Mouse (Mus musculus) lung, embryonic 16.5 days (tissue): ENCODE data around the gene Pla2g10. TPM values are rescaled to one million over a fixed set of nuclear protein-coding genes. Genes with fewer than 3 reads are reported as not detected.
"Not testable (repeated sequence)": the region's sequence is repeated elsewhere in the genome, so short reads cannot be mapped to it uniquely, and the experiment has no call there.

ENCODE experiments used
- ATAC-seq: fragments of 200-750 bp; cut with Nextera tagmentation; 2 replicates; pipeline ENCODE4 v1.8.0; 2017; ENCODE audit warnings: low read depth, mild to moderate bottlenecking, moderate library complexity
- H3K27ac ChIP-seq: fragments of 300-500 bp; sonication (generic); 2 replicates; pipeline ENCODE4 v1.5.1; 2014; ENCODE audit warnings: mild to moderate bottlenecking, control low read depth, low read length
- H3K27me3 ChIP-seq: fragments of 300-500 bp; sonication (generic); 2 replicates; pipeline ENCODE4 v1.6.1; 2014; ENCODE audit warnings: low read depth, low read length, mixed read lengths; ENCODE audit not compliant: control insufficient read depth, insufficient read depth
- H3K36me3 ChIP-seq: fragments of 300-500 bp; sonication (generic); 2 replicates; pipeline ENCODE4 v1.6.1; 2014; ENCODE audit warnings: low read length; ENCODE audit not compliant: control insufficient read depth, insufficient read depth
- H3K4me1 ChIP-seq: fragments of 300-500 bp; sonication (generic); replicated peaks from 2 replicates; pipeline ENCODE4 v1.6.1; 2014; ENCODE audit warnings: low read length, mixed read lengths; ENCODE audit not compliant: control insufficient read depth, insufficient read depth
- H3K4me2 ChIP-seq: fragments of 300-500 bp; sonication (generic); 2 replicates; pipeline ENCODE4 v1.6.1; 2014; ENCODE audit warnings: low read depth, low read length, control low read depth
- H3K4me3 ChIP-seq: fragments of 300-500 bp; sonication (generic); 2 replicates; pipeline ENCODE4 v1.5.1; 2014; ENCODE audit warnings: mild to moderate bottlenecking, low read length, control low read depth
- H3K9ac ChIP-seq: fragments of 300-500 bp; sonication (generic); 2 replicates; pipeline ENCODE4 v1.6.1; 2014; ENCODE audit warnings: low read length, control low read depth
- H3K9me3 ChIP-seq: fragments of 300-500 bp; sonication (generic); 2 replicates; pipeline ENCODE4 v1.6.1; 2016; ENCODE audit warnings: low read length; ENCODE audit not compliant: control insufficient read depth
- WGBS: fragments of 180-500 bp; shearing (Covaris S2); extraction: QIAGEN DNeasy Blood & Tissue Kit; methylation state at CpG from one replicate; pipeline ENCODE4 v1.1.7; 2014; 5-methylcytosine and 5-hydroxymethylcytosine counted together
- polyA plus RNA-seq: library from polyadenylated mRNA; unstranded; fragments of >200 nt; fragmentation: Nextera tagmentation; extraction: Ambion mirVana; gene quantifications from 2 replicates; pipeline ENCODE4 v1.2.1, GENCODE M21; 2015

Pla2g10 gene
- polyA plus RNA-seq, 1 experiment from 2014 or later, result 4.0 TPM

DNA sequence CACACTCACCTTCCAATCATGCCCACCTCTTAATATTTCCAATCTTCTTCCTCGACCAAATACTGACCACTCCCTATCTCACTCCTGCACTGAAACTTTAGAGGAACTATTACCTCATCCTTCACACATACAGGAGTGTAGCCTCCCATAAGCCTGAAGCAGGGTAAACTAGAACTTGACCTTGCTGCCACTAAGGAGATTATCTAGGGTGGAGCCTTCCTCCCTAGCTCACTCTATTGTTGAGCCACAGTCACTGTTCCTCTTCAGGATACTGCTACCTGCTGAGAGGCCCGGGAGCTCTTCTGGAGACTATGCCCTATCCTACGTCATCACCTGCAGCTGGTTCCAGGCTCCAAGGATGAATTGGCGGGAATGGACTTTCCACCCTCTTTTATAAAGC, 8.3 kb upstream of the Pla2g10 start:
- not testable (repeated sequence) for H3K9ac ChIP-seq, H3K9me3 ChIP-seq, H3K36me3 ChIP-seq, ATAC-seq, H3K27me3 ChIP-seq, H3K27ac ChIP-seq, H3K4me2 ChIP-seq, H3K4me3 ChIP-seq, H3K4me1 ChIP-seq
- WGBS, result 61% methylated on average over 4 of the region's 4 CpGs

- Histone ChIP-seq H3K9me3 (no peaks in the 10 kb centered on the region), H3K4me3 (no peak overlapping the region), H3K36me3 (no peaks in the 10 kb centered on the region), H3K9ac (no peak overlapping the region), H3K4me2 (no peak overlapping the region), H3K4me1 (no peaks in the 10 kb centered on the region), H3K27me3 (no peaks in the 10 kb centered on the region), H3K27ac (no peak overlapping the region)
- no peak for ATAC-seq
- WGBS, result 62% methylated on average over 8 of the region's 8 CpGs
These were observed 5.2 kb upstream of the Pla2g10 start for GRCm38 (mm10) chr16:13735977-13736376.

DNA sequence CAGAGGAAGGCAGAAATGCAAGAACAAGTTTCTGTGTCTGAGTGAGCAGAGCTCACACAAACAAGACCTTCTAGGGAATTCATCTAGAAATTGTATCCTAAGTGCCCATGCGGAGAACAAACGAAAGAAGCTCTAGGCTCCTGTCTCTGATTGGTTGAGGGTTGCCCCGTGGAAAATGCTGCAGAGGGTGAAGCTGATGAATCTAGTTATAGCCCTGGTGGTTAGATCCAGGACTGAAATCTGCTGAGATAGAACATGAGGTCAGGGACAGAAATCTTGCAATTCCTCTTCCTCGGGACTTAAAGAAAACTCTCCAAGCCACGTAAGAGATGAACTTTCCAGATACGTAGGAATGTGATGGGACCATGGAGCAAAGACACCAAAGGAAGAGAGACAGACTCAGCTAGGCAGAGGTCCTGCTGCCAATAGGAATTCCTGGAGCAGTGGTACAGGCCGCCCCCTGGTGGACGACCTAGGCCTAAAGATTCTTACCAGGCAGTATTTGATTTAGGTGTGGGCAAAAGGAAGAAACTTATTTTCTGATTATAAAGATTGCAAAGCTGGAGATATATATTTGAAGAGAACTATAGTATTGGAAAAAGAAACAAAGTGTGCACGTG, 2.8 kb upstream of the Pla2g10 start:
- Histone ChIP-seq H3K36me3 (no peaks in the 10 kb centered on the region), H3K4me2 (no peak overlapping the region), H3K9me3 (no peaks in the 10 kb centered on the region), H3K4me3 (no peak overlapping the region), H3K27me3 (no peaks in the 10 kb centered on the region), H3K4me1 (0 out of 2 replicates have a peak, but pooled peaks cover 2% of the 10 kb centered on the region), H3K27ac (no peak overlapping the region), H3K9ac (no peak overlapping the region)
- 13% methylated on average over 9 of the region's 9 CpGs for WGBS
- ATAC-seq, result no peak

GRCm38 (mm10) chr16:13732786-13733185, 2.0 kb upstream of the Pla2g10 start:
- Histone ChIP-seq H3K27ac (no peak overlapping the region), H3K9me3 (no peaks in the 10 kb centered on the region), H3K27me3 (no peaks in the 10 kb centered on the region), H3K36me3 (no peaks in the 10 kb centered on the region), H3K4me1 (0 out of 2 replicates have a peak, but pooled peaks cover 2% of the 10 kb centered on the region), H3K4me2 (no peak overlapping the region), H3K9ac (no peak overlapping the region), H3K4me3 (no peak overlapping the region)
- 74% methylated on average over 3 of the region's 3 CpGs for WGBS
- ATAC-seq, result no peak

DNA sequence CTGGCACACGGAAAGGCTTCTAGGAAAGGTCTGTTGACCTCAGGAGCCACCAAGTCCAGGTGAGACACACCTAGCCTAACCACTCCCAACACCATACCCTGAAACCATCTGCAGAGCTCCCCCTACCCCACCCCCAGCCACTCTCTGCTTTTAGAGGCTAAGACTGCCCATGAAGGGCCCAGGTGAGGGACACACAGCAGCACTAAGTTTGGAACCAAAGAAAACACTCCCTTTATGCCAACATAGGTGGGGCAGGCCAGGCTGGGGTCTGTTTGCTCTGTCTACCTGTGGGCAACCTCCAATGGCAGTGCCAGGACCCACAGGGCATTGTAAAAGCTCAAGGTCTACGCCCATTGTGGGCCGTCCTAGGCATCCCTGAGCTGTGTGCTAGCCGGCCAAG, 1.4 kb downstream of the Pla2g10 start:
- peak; percentile 71 for ATAC-seq

GRCm38 (mm10) chr16:13727811-13728335, 2.9 kb downstream of the Pla2g10 start:
- WGBS, result 77% methylated on average over 5 of the region's 5 CpGs
- Histone ChIP-seq H3K9ac (no peak overlapping the region), H3K4me1 (peaks cover 2% of the 10 kb centered on the region; the same call in 1 of the 2 replicates), H3K4me2 (no peak overlapping the region), H3K27ac (no peak overlapping the region), H3K27me3 (no peaks in the 10 kb centered on the region), H3K9me3 (no peaks in the 10 kb centered on the region), H3K36me3 (no peaks in the 10 kb centered on the region), H3K4me3 (no peak overlapping the region)
- no peak for ATAC-seq

More for the DNA sequence above, 1.4 kb downstream of the Pla2g10 start:
- Histone ChIP-seq H3K4me1 (peaks cover 2% of the 10 kb centered on the region; the same call in 1 of the 2 replicates), H3K4me2 (no peak overlapping the region), H3K27ac (no peak overlapping the region), H3K36me3 (no peaks in the 10 kb centered on the region), H3K4me3 (no peak overlapping the region), H3K9ac (no peak overlapping the region), H3K27me3 (no peaks in the 10 kb centered on the region), H3K9me3 (no peaks in the 10 kb centered on the region)
- 65% methylated on average over 4 of the region's 4 CpGs for WGBS

DNA sequence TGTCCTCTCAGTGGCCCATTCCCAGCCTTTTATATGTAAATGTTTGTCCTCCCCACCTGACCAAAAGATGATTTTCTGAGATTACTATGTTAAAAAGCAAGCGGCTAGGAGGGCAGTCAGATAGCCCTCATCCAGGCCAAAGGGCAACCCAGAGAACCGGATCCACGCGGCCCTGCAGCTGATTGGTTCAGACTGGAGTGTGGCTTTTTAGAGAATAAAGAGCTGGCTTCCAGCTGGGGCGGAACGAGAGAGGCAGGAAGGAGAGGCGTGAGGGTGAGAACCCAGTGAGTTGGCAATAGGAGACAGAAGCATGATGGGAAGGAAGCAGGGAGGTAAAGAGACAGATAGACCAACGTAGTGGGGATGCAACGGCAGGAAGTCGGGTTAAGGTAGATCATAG, 7.8 kb downstream of the Pla2g10 start:
- Histone ChIP-seq H3K4me2 (no peak overlapping the region), H3K9me3 (no peaks in the 10 kb centered on the region), H3K36me3 (no peaks in the 10 kb centered on the region), H3K4me3 (no peak overlapping the region), H3K4me1 (no peaks in the 10 kb centered on the region; the same call in 1 of the 2 replicates), H3K27ac (no peak overlapping the region), H3K27me3 (no peaks in the 10 kb centered on the region), H3K9ac (no peak overlapping the region)
- 34% methylated on average over 10 of the region's 10 CpGs for WGBS
- ATAC-seq, result no peak

- Histone ChIP-seq H3K4me1 (no peaks in the 10 kb centered on the region), H3K27me3 (no peaks in the 10 kb centered on the region), H3K4me2 (no peak overlapping the region), H3K4me3 (no peak overlapping the region), H3K36me3 (no peaks in the 10 kb centered on the region), H3K9me3 (no peaks in the 10 kb centered on the region), H3K9ac (no peak overlapping the region), H3K27ac (no peak overlapping the region)
- WGBS, result 61% methylated on average over 2 of the region's 2 CpGs
- ATAC-seq, result no peak
These were observed 13.8 kb downstream of the Pla2g10 start for GRCm38 (mm10) chr16:13716821-13717553.

DNA sequence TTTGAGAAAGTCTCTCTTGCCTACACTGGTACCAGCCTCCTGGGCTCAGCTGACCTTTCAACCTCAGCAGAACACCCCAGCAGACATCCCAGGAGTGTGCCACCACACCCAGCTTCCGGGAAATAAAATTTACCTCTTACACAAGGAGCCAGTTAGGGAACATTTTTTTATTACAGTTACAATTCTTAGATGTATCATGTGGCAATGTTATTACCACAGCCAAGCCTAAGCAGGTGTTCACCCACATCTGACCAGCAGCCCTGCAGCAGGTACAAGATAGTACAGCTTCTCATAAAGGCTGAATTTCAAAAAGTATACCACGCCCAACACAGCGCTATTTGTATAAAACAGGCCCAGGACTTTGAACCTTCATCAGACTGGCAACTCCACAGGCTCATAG, 15.9 kb downstream of the Pla2g10 start:
- Histone ChIP-seq H3K9me3 (no peaks in the 10 kb centered on the region), H3K4me3 (no peak overlapping the region), H3K9ac (no peak overlapping the region), H3K4me2 (no peak overlapping the region), H3K4me1 (no peaks in the 10 kb centered on the region), H3K36me3 (no peaks in the 10 kb centered on the region), H3K27me3 (no peaks in the 10 kb centered on the region), H3K27ac (no peak overlapping the region)
- no peak for ATAC-seq
- 76% methylated on average over 3 of the region's 3 CpGs for WGBS
